Mouse (Mus musculus): ENCODE results near the gene Tmem97. TPM values are rescaled to one million over a fixed set of nuclear protein-coding genes. Genes with fewer than 3 reads are reported as not detected.
"Not testable (repeated sequence)": the region's sequence is repeated elsewhere in the genome, so short reads cannot be mapped to it uniquely, and the experiment has no call there.

The Tmem97 gene
- polyA plus RNA-seq, 1 experiment from 2014 or later = 63.9 TPM

DNA sequence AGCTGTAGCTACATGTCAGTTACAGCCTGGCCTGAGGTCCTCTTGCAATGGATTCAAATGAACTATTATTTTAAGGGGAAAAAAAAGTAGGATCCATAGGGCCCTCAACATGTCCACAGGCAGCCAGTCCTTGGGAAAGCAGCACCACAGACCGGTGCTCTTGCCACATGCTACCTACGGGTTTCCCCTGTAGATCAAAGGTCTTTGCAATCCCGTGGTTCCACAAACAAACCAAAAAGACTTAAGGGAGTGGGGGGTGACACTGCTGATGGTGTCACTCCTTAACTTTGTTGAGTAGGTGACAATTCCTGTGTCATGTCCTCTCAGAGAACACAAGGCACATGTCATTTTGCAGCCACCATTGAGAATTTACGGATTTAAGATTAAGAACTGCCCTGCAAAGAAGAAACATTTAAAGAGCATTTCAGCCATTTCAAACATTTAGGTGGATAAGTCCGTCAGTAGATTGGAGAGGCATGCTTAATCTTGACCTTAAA is 1.0 kb downstream of the Tmem97 start:
- Histone ChIP-seq H3K4me3 (replicated peaks) (peak overlapping the region; percentile 57), H3K4me2 (peak overlapping the region; percentile 61), H3K36me3 (peaks cover 12% of the 10 kb centered on the region), H3K27ac (peak overlapping the region; percentile 89), H3K4me1 (replicated peaks) (peaks cover 19% of the 10 kb centered on the region), H3K27me3 (no peaks in the 10 kb centered on the region), H3K9ac (replicated peaks) (peak overlapping the region; percentile 65), H3K9me3 (peaks cover 7% of the 10 kb centered on the region)
- ATAC-seq (ENCODE audit: insufficient number of reproducible peaks, insufficient read depth, low FRiP score, low TSS enrichment, low read depth) = no peak
- WGBS = 5% methylated on average over 5 of the region's 5 CpGs

DNA sequence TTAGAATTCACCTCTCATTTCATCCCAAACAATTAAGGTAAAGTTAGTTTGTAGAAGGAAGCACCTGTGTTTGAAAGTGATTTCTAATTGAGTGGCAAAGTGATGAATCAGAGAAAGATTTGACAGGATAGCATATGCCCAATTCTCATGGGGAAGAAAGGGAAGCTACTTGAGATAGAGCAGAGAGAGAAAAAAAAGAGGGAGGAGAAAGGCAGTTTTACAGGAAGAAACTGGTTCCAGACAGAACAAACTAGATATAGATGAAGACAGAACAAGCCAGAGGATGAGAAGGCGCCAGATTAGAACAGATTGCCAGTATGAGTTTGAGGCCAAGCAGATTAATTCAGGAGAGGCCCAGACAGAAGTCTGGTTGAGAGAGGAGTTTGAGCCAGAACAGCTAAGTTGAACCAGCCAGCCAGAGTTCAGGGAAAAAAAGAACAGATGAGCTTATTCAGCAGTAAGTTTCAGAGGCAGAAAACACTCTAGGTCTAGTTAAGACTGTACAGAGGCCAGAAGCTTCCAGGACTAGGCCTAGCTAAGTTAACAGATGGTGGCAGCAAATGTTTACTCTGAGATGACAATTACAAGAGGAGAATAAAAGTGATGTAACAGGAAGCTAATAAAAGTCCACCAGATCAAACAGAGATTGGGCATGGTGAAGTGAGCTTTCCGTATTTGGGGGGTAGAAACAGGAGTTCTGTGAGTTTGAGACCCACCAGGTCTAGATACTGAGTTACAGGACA is 2.7 kb downstream of the Tmem97 start:
- Histone ChIP-seq H3K27me3 (no peaks in the 10 kb centered on the region), H3K27ac (no peak overlapping the region), H3K9me3 (no peaks in the 10 kb centered on the region), H3K4me2 (no peak overlapping the region), H3K4me3 (replicated peaks) (no peak overlapping the region), H3K36me3 (peaks cover 26% of the 10 kb centered on the region), H3K4me1 (replicated peaks) (peaks cover 19% of the 10 kb centered on the region), H3K9ac (replicated peaks) (no peak overlapping the region)
- ATAC-seq (ENCODE audit: insufficient number of reproducible peaks, insufficient read depth, low FRiP score, low TSS enrichment, low read depth) = no peak
- 75% methylated on average over 2 of the region's 2 CpGs for WGBS

DNA sequence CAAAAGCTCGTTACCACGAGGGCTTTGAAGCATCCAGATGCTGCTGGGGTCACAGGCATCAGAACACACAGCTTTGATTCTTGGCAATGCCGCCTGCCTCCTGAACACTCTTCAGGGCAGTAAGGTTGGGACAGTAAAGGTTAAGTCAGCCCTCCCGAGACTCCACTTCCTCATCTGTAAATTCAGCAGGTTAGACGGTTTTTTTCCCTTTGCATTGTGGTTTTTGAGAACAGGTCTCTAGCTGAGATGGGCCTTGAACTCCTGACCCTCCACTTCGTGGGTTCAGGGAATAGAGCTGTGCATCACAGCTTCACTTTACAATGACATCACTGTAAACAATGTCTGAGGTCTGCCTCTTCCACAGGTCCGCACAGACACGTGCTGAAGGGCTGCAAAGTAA is 5.4 kb downstream of the Tmem97 start:
- no peak for ATAC-seq (ENCODE audit: insufficient number of reproducible peaks, insufficient read depth, low FRiP score, low TSS enrichment, low read depth)
- Histone ChIP-seq H3K4me3 (replicated peaks) (no peak overlapping the region), H3K4me2 (no peak overlapping the region), H3K9me3 (no peaks in the 10 kb centered on the region), H3K4me1 (replicated peaks) (peaks cover 15% of the 10 kb centered on the region), H3K36me3 (peaks cover 50% of the 10 kb centered on the region), H3K27me3 (no peaks in the 10 kb centered on the region), H3K9ac (replicated peaks) (no peak overlapping the region), H3K27ac (no peak overlapping the region)
- 69% methylated on average over 8 of the region's 8 CpGs for WGBS

DNA sequence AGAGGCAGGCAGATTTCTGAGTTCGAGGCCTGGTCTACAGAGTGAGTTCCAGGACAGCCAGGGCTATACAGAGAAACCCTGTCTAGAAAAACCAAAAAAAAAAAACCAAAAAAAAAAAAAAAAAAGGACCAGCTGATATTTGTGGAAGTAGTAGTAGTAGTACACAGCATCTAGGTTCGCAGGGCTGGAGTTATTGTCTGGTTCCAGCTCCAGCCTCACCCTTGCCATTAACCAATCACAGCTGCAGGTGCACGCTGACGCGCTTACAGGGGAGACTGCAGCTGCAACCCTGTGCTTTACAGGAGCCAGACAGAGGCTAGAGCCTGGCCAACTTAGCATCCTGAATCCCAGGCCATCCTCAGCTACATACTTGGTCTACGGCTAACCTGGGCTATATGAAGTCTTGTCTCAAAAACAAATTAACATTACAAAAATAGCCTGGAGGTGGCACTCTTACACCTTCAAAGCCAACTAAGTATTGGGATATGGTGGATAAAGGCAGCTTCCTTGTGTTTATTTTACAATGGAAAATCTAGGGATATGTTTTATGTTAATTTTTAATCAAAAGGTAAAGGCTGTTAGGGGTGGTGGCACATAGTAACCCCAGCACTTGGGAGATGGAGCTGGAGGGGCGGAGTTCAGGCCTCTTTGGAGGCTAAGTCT is 6.0 kb downstream of the Tmem97 start:
- no peak for ATAC-seq (ENCODE audit: insufficient number of reproducible peaks, insufficient read depth, low FRiP score, low TSS enrichment, low read depth)
- H3K4me2 ChIP-seq = no peak overlapping the region
- peaks cover 56% of the 10 kb centered on the region for H3K36me3 ChIP-seq
- no peaks in the 10 kb centered on the region for H3K27me3 ChIP-seq
- H3K4me3 ChIP-seq (replicated peaks) = no peak overlapping the region
- no peak overlapping the region for H3K27ac ChIP-seq
- no peak overlapping the region for H3K9ac ChIP-seq (replicated peaks)
- peaks cover 12% of the 10 kb centered on the region for H3K4me1 ChIP-seq (replicated peaks)
- 93% methylated on average over 7 of the region's 7 CpGs for WGBS
- no peaks in the 10 kb centered on the region for H3K9me3 ChIP-seq

GRCm38 (mm10) chr11:78540358-78540757 is 10.2 kb downstream of the Tmem97 start:
- Histone ChIP-seq H3K27ac (no peak overlapping the region), H3K27me3 (no peaks in the 10 kb centered on the region), H3K36me3 (peaks cover 66% of the 10 kb centered on the region), H3K4me2 (no peak overlapping the region), H3K9me3 (no peaks in the 10 kb centered on the region), H3K4me1 (replicated peaks) (peaks cover 11% of the 10 kb centered on the region), H3K4me3 (replicated peaks) (no peak overlapping the region), H3K9ac (replicated peaks) (no peak overlapping the region)
- ATAC-seq (ENCODE audit: insufficient number of reproducible peaks, insufficient read depth, low FRiP score, low TSS enrichment, low read depth) = no peak
- 83% methylated on average over 3 of the region's 3 CpGs for WGBS

- Histone ChIP-seq H3K4me2 (peak overlapping the region; percentile 86), H3K9ac (replicated peaks) (peak overlapping the region; percentile 82), H3K27ac (peak overlapping the region; percentile 76), H3K27me3 (no peaks in the 10 kb centered on the region), H3K4me1 (replicated peaks) (peaks cover 21% of the 10 kb centered on the region), H3K4me3 (replicated peaks) (peak overlapping the region; percentile 77), H3K36me3 (peaks cover 42% of the 10 kb centered on the region), H3K9me3 (no peaks in the 10 kb centered on the region)
- ATAC-seq (ENCODE audit: insufficient number of reproducible peaks, insufficient read depth, low FRiP score, low TSS enrichment, low read depth) = no peak
- 3% methylated on average over 14 of the region's 14 CpGs for WGBS
Measured at GRCm38 (mm10) chr11:78536690-78537084, 13.9 kb downstream of the Tmem97 start.

- Histone ChIP-seq H3K4me2 (peak within 1 kb of the TSS; percentile 86), H3K27me3 (no peaks in the 10 kb centered on the region), H3K9ac (replicated peaks) (peak within 1 kb of the TSS; percentile 82), H3K9me3 (no peaks in the 10 kb centered on the region), H3K36me3 (peaks cover 40% of the 10 kb centered on the region), H3K4me3 (replicated peaks) (peak within 1 kb of the TSS; percentile 77), H3K27ac (peak within 1 kb of the TSS; percentile 93), H3K4me1 (replicated peaks) (peaks cover 21% of the 10 kb centered on the region)
- ATAC-seq (ENCODE audit: insufficient number of reproducible peaks, insufficient read depth, low FRiP score, low TSS enrichment, low read depth) = peak; percentile 97
- WGBS = under 1% methylated on average over 52 of the region's 52 CpGs
Measured at GRCm38 (mm10) chr11:78536080-78536689, 14.4 kb downstream of the Tmem97 start, which contains the start of the genes Tnfaip1 and Ift20. TSS of gene Tnfaip1 (minus strand) at chr11:78536332. TSS of gene Ift20 (plus strand) at chr11:78536361.

DNA sequence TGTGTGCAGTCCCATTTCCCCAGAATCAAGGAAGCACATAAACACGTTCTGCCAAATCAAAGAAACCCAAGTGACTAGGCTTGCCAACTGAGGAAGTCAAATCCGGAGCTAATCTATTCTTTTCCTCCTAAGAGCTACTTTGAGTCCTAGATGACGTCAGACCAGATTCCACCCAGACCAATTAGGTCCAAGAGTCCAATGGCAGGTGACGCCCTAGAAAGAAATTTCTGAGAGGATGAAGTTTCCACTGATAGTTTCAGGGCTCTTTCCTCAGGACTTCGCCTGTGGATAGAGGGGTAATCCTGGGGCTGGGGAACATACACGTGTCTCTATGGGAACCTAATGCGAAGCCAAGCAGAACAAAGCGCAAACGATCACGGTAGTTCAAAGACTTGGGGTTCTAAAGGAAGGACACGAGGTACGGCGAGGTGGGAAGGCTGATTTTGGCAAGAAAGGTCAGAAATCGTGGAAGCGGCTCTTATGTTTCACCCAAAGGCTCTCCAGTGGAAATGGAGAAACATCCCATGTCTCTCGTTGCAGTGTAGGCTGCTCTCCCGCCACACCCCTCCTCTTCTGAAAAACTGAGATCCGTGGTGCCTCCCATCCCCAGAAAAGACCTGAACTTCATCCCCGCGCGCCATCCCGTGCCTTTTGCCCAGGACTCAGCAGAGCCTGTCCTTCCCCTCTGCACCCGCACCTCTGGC is 15.0 kb downstream of the Tmem97 start:
- Histone ChIP-seq H3K27ac (peak overlapping the region; percentile 93), H3K27me3 (no peaks in the 10 kb centered on the region), H3K9ac (replicated peaks) (peak overlapping the region; percentile 73), H3K4me2 (peak overlapping the region; percentile 79), H3K4me3 (replicated peaks) (peak overlapping the region; percentile 77), H3K4me1 (replicated peaks) (peaks cover 21% of the 10 kb centered on the region), H3K9me3 (no peaks in the 10 kb centered on the region), H3K36me3 (peaks cover 39% of the 10 kb centered on the region)
- under 1% methylated on average over 23 of the region's 23 CpGs for whole genome bisulfite sequencing
- no peak; the same call in 1 of the 2 replicates for ATAC-seq (ENCODE audit: insufficient number of reproducible peaks, insufficient read depth, low FRiP score, low TSS enrichment, low read depth)

DNA sequence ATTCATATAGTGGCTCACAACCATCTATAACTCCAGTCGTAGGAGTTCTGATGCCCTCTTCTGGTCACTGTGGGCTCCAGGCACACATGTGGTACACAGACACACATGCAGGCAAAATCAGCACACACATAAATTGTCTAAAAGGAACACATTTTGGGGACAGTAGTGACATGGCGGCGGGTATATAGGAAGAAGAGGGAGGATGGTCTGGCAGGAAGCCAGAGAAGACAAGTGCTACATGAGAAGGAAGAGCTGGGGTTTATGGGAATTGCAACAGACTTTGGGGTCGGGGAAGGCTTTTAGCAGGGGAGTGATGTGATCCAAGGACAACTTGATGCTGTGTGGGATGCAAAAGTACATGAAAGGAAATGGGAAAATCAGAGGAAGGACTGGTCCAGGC is 16.1 kb downstream of the Tmem97 start:
- no peak overlapping the region for H3K27ac ChIP-seq
- no peak overlapping the region for H3K9ac ChIP-seq (replicated peaks)
- H3K9me3 ChIP-seq = no peaks in the 10 kb centered on the region
- 93% methylated on average over 4 of the region's 4 CpGs for WGBS
- peaks cover 39% of the 10 kb centered on the region for H3K36me3 ChIP-seq
- H3K27me3 ChIP-seq = no peaks in the 10 kb centered on the region
- H3K4me1 ChIP-seq (replicated peaks) = peaks cover 21% of the 10 kb centered on the region
- ATAC-seq (ENCODE audit: insufficient number of reproducible peaks, insufficient read depth, low FRiP score, low TSS enrichment, low read depth) = no peak
- H3K4me3 ChIP-seq (replicated peaks) = peak overlapping the region; percentile 77
- peak overlapping the region; percentile 79 for H3K4me2 ChIP-seq

DNA sequence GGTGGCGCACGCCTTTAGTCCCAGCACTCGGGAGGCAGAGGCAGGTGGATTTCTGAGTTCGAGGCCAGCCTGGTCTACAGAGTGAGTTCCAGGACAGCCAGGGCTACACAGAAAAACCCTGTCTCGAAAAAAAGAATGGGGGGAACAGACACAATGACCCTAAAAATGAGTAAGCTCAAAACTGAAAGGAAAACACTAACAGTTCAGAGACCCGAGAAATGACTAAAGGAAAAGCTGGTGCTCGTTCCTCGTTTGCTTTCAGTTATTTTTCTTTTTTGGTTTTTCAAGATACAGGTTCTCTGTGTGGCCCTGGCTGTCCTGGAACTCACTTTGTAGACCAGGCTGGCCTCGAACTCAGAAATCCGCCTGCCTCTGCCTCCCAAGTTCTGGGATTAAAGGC is 19.1 kb downstream of the Tmem97 start:
- not testable (repeated sequence) for H3K4me3 ChIP-seq (replicated peaks); H3K27me3 ChIP-seq; H3K27ac ChIP-seq; H3K9ac ChIP-seq (replicated peaks); ATAC-seq (ENCODE audit: insufficient number of reproducible peaks, insufficient read depth, low FRiP score, low TSS enrichment, low read depth); H3K9me3 ChIP-seq; H3K4me1 ChIP-seq (replicated peaks); H3K4me2 ChIP-seq
- H3K36me3 ChIP-seq = peaks cover 55% of the 10 kb centered on the region
- WGBS = 92% methylated on average over 10 of the region's 10 CpGs

- H3K36me3 ChIP-seq = peaks cover 60% of the 10 kb centered on the region
Measured at GRCm38 (mm10) chr11:78531046-78531445, 19.5 kb downstream of the Tmem97 start.

More at GRCm38 (mm10) chr11:78531046-78531445, 19.5 kb downstream of the Tmem97 start:
- 0 out of 2 replicates have a peak overlapping the region, but pooled peaks have one; percentile 23 for H3K27ac ChIP-seq
- WGBS = 83% methylated on average over 6 of the region's 6 CpGs
- H3K4me3 ChIP-seq (replicated peaks) = no peak overlapping the region
- H3K4me2 ChIP-seq = no peak overlapping the region
- ATAC-seq (ENCODE audit: insufficient number of reproducible peaks, insufficient read depth, low FRiP score, low TSS enrichment, low read depth) = no peak
- no peaks in the 10 kb centered on the region for H3K9me3 ChIP-seq
- peaks cover 10% of the 10 kb centered on the region for H3K4me1 ChIP-seq (replicated peaks)
- no peaks in the 10 kb centered on the region for H3K27me3 ChIP-seq
- H3K9ac ChIP-seq (replicated peaks) = no peak overlapping the region
